Mouse (Mus musculus) stomach, embryonic 15.5 days (tissue): Measurements from ENCODE around the gene Muc20. TPM values are rescaled to one million over a fixed set of nuclear protein-coding genes. Genes with fewer than 3 reads are reported as not detected.

Experiments used
- ATAC-seq: fragments of 200-750 bp; cut with Nextera tagmentation; 2 replicates; pipeline ENCODE4 v1.8.0; 2017; ENCODE audit warnings: low read depth, moderate number of reproducible peaks, moderate TSS enrichment; ENCODE audit not compliant: insufficient read depth, low FRiP score
- H3K27ac ChIP-seq: fragments of 300-500 bp; sonication (generic); 2 replicates; pipeline ENCODE4 v1.5.1; 2015; ENCODE audit warnings: mild to moderate bottlenecking, inconsistent platforms
- H3K27me3 ChIP-seq: fragments of 300-500 bp; sonication (generic); replicated peaks from 2 replicates; pipeline ENCODE4 v1.6.1; 2015; ENCODE audit warnings: inconsistent platforms
- H3K36me3 ChIP-seq: fragments of 300-500 bp; sonication (generic); 2 replicates; pipeline ENCODE4 v1.6.1; 2015; ENCODE audit warnings: inconsistent platforms
- H3K4me1 ChIP-seq: fragments of 300-500 bp; sonication (generic); 2 replicates; pipeline ENCODE4 v1.6.1; 2015; ENCODE audit warnings: inconsistent platforms
- H3K4me2 ChIP-seq: fragments of 300-500 bp; sonication (generic); 2 replicates; pipeline ENCODE4 v1.6.1; 2015; ENCODE audit warnings: mild to moderate bottlenecking, inconsistent platforms
- H3K4me3 ChIP-seq: fragments of 300-500 bp; sonication (generic); replicated peaks from 2 replicates; pipeline ENCODE4 v1.5.1; 2015; ENCODE audit warnings: inconsistent platforms
- H3K9ac ChIP-seq: fragments of 300-500 bp; sonication (generic); 2 replicates; pipeline ENCODE4 v1.6.1; 2015; ENCODE audit warnings: inconsistent platforms
- H3K9me3 ChIP-seq: fragments of 300-500 bp; sonication (generic); 2 replicates; pipeline ENCODE4 v1.6.1; 2016; ENCODE audit warnings: inconsistent platforms
- WGBS: fragments of 180-500 bp; shearing (Covaris S2); methylation state at CpG from one replicate; pipeline ENCODE4 v1.1.7; 2015; 5-methylcytosine and 5-hydroxymethylcytosine counted together
- polyA plus RNA-seq: library from polyadenylated mRNA; unstranded; fragments of >200 nt; fragmentation: Nextera tagmentation; extraction: Ambion mirVana; gene quantifications from 2 replicates; pipeline ENCODE4 v1.2.1, GENCODE M21; 2015

Muc20 gene
- polyA plus RNA-seq, result 0.06 and 0.08 TPM in 2 replicates

DNA sequence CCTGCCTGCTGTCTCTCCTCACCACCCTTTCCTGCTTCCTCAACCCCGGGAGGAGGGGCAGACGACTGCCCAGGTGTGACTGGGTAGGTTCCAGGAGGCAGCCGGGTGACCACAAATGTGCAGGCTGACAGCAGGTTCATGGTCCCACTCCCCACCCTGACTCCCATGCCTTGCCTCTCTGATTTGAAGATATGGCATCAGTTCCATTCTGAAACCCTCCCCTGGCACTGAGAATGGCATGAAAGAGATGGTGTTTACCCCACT is at the start of gene Muc20:
Gene Muc20 (minus strand): TSS at position 10 of the 264 bp plus-strand sequence.
- no peaks in the 10 kb centered on the region for H3K27me3 ChIP-seq
- no peak within 1 kb of the TSS for H3K9ac ChIP-seq
- WGBS, result 64% methylated on average over 3 of the region's 3 CpGs
- H3K4me3 ChIP-seq, result no peak within 1 kb of the TSS
- H3K4me1 ChIP-seq, result no peaks in the 10 kb centered on the region
- no peak within 1 kb of the TSS for H3K27ac ChIP-seq
- ATAC-seq, result no peak
- H3K4me2 ChIP-seq, result no peak within 1 kb of the TSS
- no peaks in the 10 kb centered on the region for H3K36me3 ChIP-seq
- no peaks in the 10 kb centered on the region for H3K9me3 ChIP-seq

DNA sequence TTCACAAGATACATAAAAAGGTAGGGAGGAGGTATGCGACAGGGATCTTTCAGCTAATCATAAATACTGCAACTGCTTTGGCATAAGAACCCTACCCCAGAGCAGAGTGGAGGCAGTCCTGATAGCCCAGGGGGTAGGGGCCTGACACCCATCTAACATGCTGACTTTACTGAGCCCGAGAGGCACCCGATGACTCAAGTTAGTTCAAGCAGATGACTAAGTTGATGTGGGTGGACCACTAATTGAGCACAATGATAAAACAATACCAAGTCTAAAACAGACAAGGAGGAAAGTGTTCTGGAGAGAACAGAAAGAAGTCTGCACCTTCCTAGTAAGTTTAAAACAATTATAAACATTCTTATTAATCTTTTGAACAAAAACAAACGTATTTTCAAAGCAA is 34.3 kb upstream of the Muc20 start:
- H3K36me3 ChIP-seq, result peaks cover 13% of the 10 kb centered on the region

DNA sequence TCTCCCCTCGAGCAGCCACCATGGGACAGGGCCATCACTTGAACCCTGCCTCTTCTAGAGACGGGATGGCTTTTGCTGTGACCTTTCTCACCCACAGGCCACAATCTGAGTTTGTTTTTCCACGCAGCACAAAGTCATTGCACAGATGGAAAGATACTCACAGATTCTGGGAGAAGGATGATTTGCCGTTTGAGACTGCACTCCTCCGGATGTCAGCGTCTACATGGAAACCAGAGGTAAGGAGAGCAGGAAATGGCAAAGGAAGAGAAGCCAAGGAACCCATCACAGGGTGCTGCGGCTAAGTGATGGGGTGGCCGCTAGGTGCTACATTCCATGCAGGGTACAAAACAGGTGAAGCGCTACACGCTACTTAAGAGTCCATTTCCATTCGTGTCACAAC is 31.9 kb upstream of the Muc20 start:
- WGBS, result 85% methylated on average over 11 of the region's 11 CpGs
- no peak for ATAC-seq
- Histone ChIP-seq H3K27ac (no peak overlapping the region), H3K36me3 (peaks cover 14% of the 10 kb centered on the region), H3K4me3 (no peak overlapping the region), H3K9ac (no peak overlapping the region), H3K9me3 (no peaks in the 10 kb centered on the region), H3K4me1 (no peaks in the 10 kb centered on the region), H3K4me2 (no peak overlapping the region), H3K27me3 (no peaks in the 10 kb centered on the region)

More for the DNA sequence above, 34.3 kb upstream of the Muc20 start:
- H3K4me3 ChIP-seq, result no peak overlapping the region
- H3K9ac ChIP-seq, result no peak overlapping the region
- no peak overlapping the region for H3K27ac ChIP-seq
- 82% methylated on average over 4 of the region's 4 CpGs for WGBS
- no peaks in the 10 kb centered on the region for H3K4me1 ChIP-seq
- no peak overlapping the region for H3K4me2 ChIP-seq
- H3K9me3 ChIP-seq, result no peaks in the 10 kb centered on the region
- no peak for ATAC-seq
- H3K27me3 ChIP-seq, result no peaks in the 10 kb centered on the region

DNA sequence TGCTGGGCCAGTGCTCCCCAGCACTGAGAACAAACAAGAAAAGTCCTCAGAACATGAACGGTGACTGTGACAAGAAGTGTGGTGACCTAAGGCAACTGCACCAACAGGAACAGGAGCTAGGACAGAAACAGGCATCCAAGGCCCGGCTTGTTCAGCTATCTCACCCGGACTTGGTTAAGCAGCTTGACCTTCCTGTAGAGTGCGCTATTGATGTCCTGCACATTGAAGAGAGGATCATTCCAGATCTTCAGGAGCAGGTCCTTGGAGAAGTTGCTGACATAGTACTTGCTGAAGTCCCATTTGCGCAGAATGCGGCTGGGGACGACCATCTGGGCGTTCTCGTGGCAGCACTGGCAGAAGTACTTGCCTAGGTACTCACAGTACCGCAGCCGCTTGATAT is 29.3 kb upstream of the Muc20 start:
- Histone ChIP-seq H3K4me2 (no peak overlapping the region), H3K36me3 (peaks cover 14% of the 10 kb centered on the region), H3K4me1 (0 out of 2 replicates have a peak, but pooled peaks cover 10% of the 10 kb centered on the region), H3K27me3 (no peaks in the 10 kb centered on the region), H3K9ac (no peak overlapping the region), H3K27ac (no peak overlapping the region), H3K9me3 (no peaks in the 10 kb centered on the region), H3K4me3 (no peak overlapping the region)
- no peak for ATAC-seq
- WGBS, result 93% methylated on average over 11 of the region's 11 CpGs

DNA sequence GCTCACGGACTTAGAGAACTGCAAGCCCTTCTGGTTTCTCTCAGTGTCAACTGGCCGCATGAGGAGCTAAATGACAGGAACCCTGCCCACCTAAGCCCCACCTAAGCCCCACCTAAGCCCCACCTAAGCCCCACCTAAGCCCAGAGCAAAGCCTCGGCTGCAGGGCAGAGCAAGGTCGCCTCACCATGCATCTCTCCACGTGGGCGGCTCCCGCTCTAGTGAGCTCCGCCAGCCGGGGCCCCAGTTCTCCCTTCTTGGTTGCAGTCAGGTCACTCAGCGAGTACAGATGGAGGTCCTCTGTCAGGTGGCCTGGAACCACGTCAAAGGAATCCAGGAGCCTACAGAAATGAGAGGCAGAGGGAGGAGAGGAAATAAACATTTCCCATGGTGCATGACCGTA is 28.1 kb upstream of the Muc20 start:
- no peak overlapping the region for H3K4me2 ChIP-seq
- 0 out of 2 replicates have a peak, but pooled peaks cover 10% of the 10 kb centered on the region for H3K4me1 ChIP-seq
- ATAC-seq, result no peak
- H3K4me3 ChIP-seq, result no peak overlapping the region
- H3K27ac ChIP-seq, result no peak overlapping the region
- WGBS, result 53% methylated on average over 12 of the region's 12 CpGs
- no peak overlapping the region for H3K9ac ChIP-seq
- H3K36me3 ChIP-seq, result peaks cover 14% of the 10 kb centered on the region
- H3K9me3 ChIP-seq, result no peaks in the 10 kb centered on the region
- H3K27me3 ChIP-seq, result no peaks in the 10 kb centered on the region

DNA sequence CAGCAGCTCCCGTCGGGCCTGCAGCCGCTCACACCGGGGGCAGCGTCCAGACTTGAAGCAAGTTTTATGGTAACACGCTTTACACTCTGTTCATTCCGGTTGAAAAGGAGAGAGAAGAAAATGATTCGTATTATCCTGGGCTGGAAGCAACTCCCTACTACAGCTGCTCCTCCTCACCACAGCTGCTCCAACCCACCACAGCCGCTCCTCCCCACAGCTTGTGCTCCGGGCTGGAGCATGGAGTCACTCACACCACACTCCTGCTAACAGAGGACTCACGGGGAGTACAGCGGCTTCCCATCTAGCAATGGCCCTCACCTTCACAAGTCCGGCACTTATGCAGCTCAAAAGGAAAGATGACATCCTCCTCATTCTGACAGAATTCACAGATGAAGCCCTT is 26.8 kb upstream of the Muc20 start:
- no peak overlapping the region for H3K4me3 ChIP-seq
- no peak overlapping the region for H3K4me2 ChIP-seq
- peaks cover 8% of the 10 kb centered on the region for H3K36me3 ChIP-seq
- 0 out of 2 replicates have a peak, but pooled peaks cover 10% of the 10 kb centered on the region for H3K4me1 ChIP-seq
- no peaks in the 10 kb centered on the region for H3K9me3 ChIP-seq
- no peak overlapping the region for H3K9ac ChIP-seq
- H3K27me3 ChIP-seq, result no peaks in the 10 kb centered on the region
- no peak overlapping the region for H3K27ac ChIP-seq
- WGBS, result 92% methylated on average over 13 of the region's 13 CpGs
- ATAC-seq, result no peak

DNA sequence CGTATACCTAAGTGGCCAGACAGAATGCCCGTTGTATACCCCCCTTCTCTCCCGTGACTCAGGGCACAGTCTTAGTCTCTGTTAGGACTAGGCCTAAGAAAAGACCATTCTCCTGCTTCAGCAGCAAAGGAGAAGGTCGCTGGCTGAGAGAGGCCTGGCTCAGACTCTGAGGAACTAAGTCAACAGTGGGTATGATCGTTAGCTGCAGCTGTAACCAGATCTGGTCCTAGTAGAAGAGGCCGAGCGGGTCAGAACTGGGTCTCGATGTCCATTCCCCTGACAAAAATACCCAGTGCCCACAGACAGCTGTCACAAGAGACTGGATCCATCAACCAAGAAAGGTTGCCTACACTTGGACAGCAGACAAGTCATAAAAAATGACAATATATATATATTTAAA is 26.3 kb upstream of the Muc20 start:
- WGBS, result 85% methylated on average over 8 of the region's 8 CpGs
- peaks cover 8% of the 10 kb centered on the region for H3K36me3 ChIP-seq

DNA sequence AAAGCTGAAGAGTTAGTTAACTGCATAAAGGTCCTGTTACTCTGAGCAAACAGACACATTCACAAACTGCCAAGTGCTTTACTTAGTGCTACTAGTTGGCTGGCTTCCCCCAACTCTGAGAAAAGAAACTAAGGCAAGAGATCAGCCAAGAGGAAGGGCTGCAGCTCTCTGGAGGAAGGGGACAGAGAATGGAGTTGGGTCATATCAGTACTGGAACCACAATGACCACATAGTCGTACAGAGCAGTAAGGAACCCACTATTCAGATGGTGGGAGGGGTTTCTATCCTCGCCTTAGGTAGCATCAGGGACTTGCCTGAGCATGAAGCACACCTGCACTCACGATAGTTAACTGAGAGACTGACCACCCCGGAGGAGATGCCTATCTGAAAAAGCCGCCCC is 25.6 kb upstream of the Muc20 start:
- no peak overlapping the region for H3K4me3 ChIP-seq
- H3K4me1 ChIP-seq, result 0 out of 2 replicates have a peak, but pooled peaks cover 10% of the 10 kb centered on the region
- H3K36me3 ChIP-seq, result peaks cover 8% of the 10 kb centered on the region
- no peak overlapping the region for H3K4me2 ChIP-seq
- H3K27me3 ChIP-seq, result no peaks in the 10 kb centered on the region
- no peak overlapping the region for H3K27ac ChIP-seq
- 83% methylated on average over 5 of the region's 5 CpGs for WGBS
- no peaks in the 10 kb centered on the region for H3K9me3 ChIP-seq
- no peak overlapping the region for H3K9ac ChIP-seq
- ATAC-seq, result no peak

More for the DNA sequence above, 26.3 kb upstream of the Muc20 start:
- no peak overlapping the region for H3K4me2 ChIP-seq
- H3K27ac ChIP-seq, result no peak overlapping the region
- no peaks in the 10 kb centered on the region for H3K9me3 ChIP-seq
- H3K27me3 ChIP-seq, result no peaks in the 10 kb centered on the region
- no peak for ATAC-seq
- H3K4me3 ChIP-seq, result no peak overlapping the region
- 0 out of 2 replicates have a peak, but pooled peaks cover 10% of the 10 kb centered on the region for H3K4me1 ChIP-seq
- no peak overlapping the region for H3K9ac ChIP-seq

DNA sequence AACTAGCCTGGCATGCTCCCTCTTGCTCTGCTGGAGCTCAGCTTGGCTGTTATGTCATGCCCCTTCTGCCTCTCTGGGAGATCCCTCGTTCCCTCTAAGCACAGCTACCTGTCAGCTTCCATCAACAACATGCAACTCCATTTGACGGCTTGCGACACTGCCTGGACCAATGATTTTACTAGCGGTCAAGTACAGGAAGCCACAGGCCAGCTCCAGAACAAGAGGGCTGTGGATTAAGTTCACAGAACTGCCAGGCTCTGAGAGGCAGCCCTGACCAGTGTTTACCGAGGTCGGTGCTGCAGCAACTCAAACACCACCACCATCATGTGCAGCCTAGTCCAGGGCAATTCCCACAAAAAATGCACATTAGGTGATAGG is 25.2 kb upstream of the Muc20 start:
- Histone ChIP-seq H3K4me2 (no peak overlapping the region), H3K4me1 (0 out of 2 replicates have a peak, but pooled peaks cover 10% of the 10 kb centered on the region), H3K27ac (peak overlapping the region; percentile 31; the same call in 1 of the 2 replicates), H3K9ac (no peak overlapping the region), H3K4me3 (no peak overlapping the region), H3K27me3 (no peaks in the 10 kb centered on the region), H3K36me3 (peaks cover 8% of the 10 kb centered on the region), H3K9me3 (no peaks in the 10 kb centered on the region)
- WGBS, result 54% methylated on average over 6 of the region's 6 CpGs
- no peak for ATAC-seq

DNA sequence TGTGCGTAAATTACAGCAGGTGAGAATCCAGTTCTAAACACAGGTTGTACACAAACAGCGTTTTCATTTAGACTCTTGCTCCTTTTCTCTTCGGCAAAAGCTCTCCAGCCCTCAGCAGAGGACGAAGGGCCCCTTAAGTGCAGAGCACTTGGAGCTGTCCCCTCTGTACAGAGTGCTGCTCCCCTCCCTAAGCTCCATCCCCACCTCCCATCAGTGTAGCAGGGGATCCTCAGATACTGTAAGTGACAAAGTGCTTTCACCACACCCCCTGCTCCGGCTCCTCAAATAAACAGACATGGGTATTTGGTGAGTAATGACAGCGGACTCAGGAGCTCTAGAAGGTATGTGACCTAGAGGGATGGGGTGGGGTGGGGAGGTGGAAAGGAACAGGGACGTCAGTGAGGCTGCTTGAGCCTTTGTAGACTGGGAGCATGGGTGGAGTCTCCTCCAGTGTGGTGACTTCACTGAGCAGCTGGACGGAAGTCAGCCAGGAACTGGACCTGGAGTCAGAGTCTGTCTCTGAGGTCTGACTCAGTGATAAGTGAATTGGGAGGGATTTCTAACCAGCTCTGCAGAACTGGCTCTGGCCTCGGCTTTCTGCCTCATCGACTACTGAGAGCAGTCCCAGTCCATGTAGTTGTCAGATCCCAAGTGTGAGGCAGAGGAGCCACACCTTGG is 24.7 kb upstream of the Muc20 start:
- Histone ChIP-seq H3K9ac (no peak overlapping the region), H3K4me1 (0 out of 2 replicates have a peak, but pooled peaks cover 10% of the 10 kb centered on the region), H3K27me3 (no peaks in the 10 kb centered on the region), H3K27ac (peak overlapping the region; percentile 31; the same call in 1 of the 2 replicates), H3K4me3 (no peak overlapping the region), H3K36me3 (peaks cover 8% of the 10 kb centered on the region), H3K9me3 (no peaks in the 10 kb centered on the region), H3K4me2 (no peak overlapping the region)
- WGBS, result 34% methylated on average over 10 of the region's 10 CpGs
- ATAC-seq, result peak; percentile 75

DNA sequence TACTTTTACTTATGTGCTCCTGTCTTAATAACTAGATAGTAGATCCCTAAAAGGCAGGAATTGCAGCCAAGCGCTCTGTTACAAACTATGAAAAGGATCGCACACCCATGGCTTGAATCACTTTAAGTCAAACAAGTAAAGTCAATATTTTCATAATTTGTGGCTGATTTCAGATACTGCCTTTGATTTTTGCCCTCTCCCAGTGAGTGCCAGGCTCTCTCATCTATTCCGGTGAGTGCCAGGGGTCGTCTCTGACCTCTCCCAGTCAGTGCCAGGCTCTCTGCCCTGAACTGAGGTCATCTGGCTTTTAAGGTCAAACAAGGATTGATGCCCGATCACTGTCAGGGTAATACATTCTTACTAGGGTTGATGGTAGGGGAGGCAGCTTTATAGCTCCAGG is 21.2 kb upstream of the Muc20 start:
- H3K36me3 ChIP-seq, result no peaks in the 10 kb centered on the region
- no peak overlapping the region for H3K4me3 ChIP-seq
- WGBS, result 72% methylated on average over 5 of the region's 5 CpGs
- peaks cover 20% of the 10 kb centered on the region; the same call in 1 of the 2 replicates for H3K4me1 ChIP-seq
- ATAC-seq, result no peak
- no peak overlapping the region for H3K9ac ChIP-seq
- H3K4me2 ChIP-seq, result no peak overlapping the region
- no peaks in the 10 kb centered on the region for H3K9me3 ChIP-seq
- no peak overlapping the region for H3K27ac ChIP-seq
- H3K27me3 ChIP-seq, result no peaks in the 10 kb centered on the region

DNA sequence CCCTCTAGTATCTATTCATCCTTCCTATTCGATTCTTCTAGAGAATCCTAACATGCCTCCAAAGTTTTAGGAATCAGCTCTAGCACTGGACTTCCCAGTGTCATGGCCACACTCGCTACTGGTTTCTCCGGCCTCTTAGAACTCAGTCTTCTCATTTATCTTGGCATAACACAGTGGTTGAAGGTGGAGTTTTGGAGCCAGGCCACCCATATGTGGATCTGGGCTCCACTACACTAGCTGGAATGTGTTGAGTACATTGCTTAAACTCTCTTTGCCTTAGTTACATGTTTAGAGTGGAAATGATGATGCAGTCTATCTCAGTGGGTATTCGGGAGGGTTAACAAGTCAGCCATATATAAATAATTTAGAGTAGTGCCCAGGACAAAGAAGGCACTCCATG is 20.8 kb upstream of the Muc20 start:
- Histone ChIP-seq H3K4me2 (no peak overlapping the region), H3K4me3 (no peak overlapping the region), H3K36me3 (no peaks in the 10 kb centered on the region), H3K4me1 (peaks cover 20% of the 10 kb centered on the region; the same call in 1 of the 2 replicates), H3K9me3 (no peaks in the 10 kb centered on the region), H3K9ac (no peak overlapping the region), H3K27ac (no peak overlapping the region), H3K27me3 (no peaks in the 10 kb centered on the region)
- no peak for ATAC-seq
- WGBS, result 78% methylated on average over 4 of the region's 4 CpGs
